In the genomic region with DNA sequence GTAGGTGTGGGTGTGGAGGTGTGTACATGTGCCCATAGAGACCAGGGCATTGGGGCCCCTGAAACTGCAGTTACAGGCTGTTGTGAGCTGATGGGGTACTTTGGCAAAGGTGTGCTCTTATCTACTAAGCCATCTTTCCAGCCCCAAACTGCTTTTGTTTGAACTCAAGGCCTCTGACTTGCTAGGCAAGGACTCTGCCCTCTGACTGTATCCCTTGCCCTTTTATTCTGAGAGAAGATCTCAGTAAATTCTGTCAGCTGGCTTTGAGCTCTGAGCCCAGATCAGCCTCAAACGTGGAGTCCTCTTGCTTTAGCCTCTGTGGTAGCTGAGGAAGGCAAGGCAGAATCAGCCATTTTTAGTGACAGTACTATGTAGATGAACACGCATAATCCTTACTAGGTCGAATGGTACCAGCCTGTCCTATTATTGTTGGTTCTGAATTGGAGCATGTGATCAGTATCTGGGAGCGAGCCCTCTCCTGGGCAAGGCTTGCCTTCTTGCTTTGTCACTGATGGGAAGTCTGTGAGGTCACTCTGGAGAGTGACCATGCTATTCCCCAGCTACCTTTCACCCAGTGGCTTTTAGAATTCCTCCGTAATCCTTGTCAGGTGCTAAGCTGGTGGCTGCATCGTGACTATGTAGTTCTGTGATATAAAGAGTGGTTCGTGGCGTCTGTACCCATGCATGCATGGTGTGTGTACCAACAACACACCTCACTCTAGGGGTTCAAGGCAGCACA, we compare ENCODE assay signal across 24 mouse cellular contexts. TPM values are rescaled to one million over a fixed set of nuclear protein-coding genes. Genes with fewer than 3 reads are reported as not detected.
A peak's percentile ranks its signal among the peaks of the same experiment; 100 is the strongest.
DNase-seq lines count a peak whose midpoint lies in the region; ATAC-seq lines count a peak whose summit lies in the region.
"Had no signal": no experiment of that assay in that cellular context is flagged by ENCODE, and none has a peak within 500 bp of the region (broad histone marks: within the 10 kb centered on the region; RNA-seq: fewer than 3 reads in every experiment).

No protein-coding gene starts in this region.

- H3K4me3 ChIP-seq in kidney, embryonic 14.5 days (ENCODE audit: low read length) = no peak overlapping the region
- no peak overlapping the region for H3K4me3 ChIP-seq in liver, embryonic 16.5 days (ENCODE audit: low read depth, low read length)
- H3K4me3 ChIP-seq in liver, embryonic 11.5 days (ENCODE audit: low read depth, low read length) = no peak overlapping the region
- H3K4me3 ChIP-seq: forebrain, embryonic 13.5 days; hindbrain, embryonic 10.5 days; intestine, embryonic 15.5 days; liver, embryonic 15.5 days; midbrain, embryonic 15.5 days; neural tube, embryonic 12.5 days had no signal

- no peak overlapping the region for H3K27ac ChIP-seq in kidney, embryonic 14.5 days (ENCODE audit: low read depth, low read length)
- no peak overlapping the region for H3K27ac ChIP-seq in liver, embryonic 16.5 days (ENCODE audit: low read length)
- no peak overlapping the region for H3K27ac ChIP-seq in liver, embryonic 11.5 days (ENCODE audit: low read depth, low read length)
- H3K27ac ChIP-seq: forebrain, embryonic 13.5 days; intestine, embryonic 15.5 days; liver, embryonic 15.5 days; macrophage; midbrain, embryonic 15.5 days; neural tube, embryonic 12.5 days had no signal

- peak; percentile 44 for DNase-seq in adrenal gland, adult 2 months
- no peak for DNase-seq in adrenal gland, postnatal 4 days (ENCODE audit: low spot score in 2 of 2)
- DNase-seq in kidney, adult 9 months = peak; percentile 72
- DNase-seq in liver, embryonic 11.5 days (ENCODE audit: low spot score) = no peak
- DNase-seq in cerebellum, adult 18-20 months = no peak
- no peak for DNase-seq in cerebellum, adult 8-10 months
- DNase-seq: adrenal gland, postnatal 36 days; cerebellum, adult 11-12 months; cerebellum, postnatal 25 days; gastrocnemius, postnatal 10 days; layer of hippocampus, postnatal 36 days had no signal

- H3K4me1 ChIP-seq in kidney, embryonic 14.5 days (ENCODE audit: control insufficient read depth, insufficient read depth, low read length) = no peaks in the 10 kb centered on the region
- H3K4me1 ChIP-seq in liver, embryonic 16.5 days (ENCODE audit: control insufficient read depth, low read depth, low read length) = no peaks in the 10 kb centered on the region
- no peaks in the 10 kb centered on the region for H3K4me1 ChIP-seq in liver, embryonic 11.5 days (replicated peaks; ENCODE audit: control insufficient read depth, insufficient read depth, low read length)
- H3K4me1 ChIP-seq: forebrain, embryonic 13.5 days; intestine, embryonic 15.5 days; liver, embryonic 15.5 days; midbrain, embryonic 15.5 days; neural tube, embryonic 12.5 days had no signal

- H3K9me3 ChIP-seq in kidney, embryonic 14.5 days (ENCODE audit: control insufficient read depth, low read length) = no peaks in the 10 kb centered on the region
- H3K9me3 ChIP-seq in liver, embryonic 16.5 days (replicated peaks; ENCODE audit: control insufficient read depth, low read length) = no peaks in the 10 kb centered on the region
- H3K9me3 ChIP-seq in liver, embryonic 11.5 days (ENCODE audit: control insufficient read depth, low read length) = no peaks in the 10 kb centered on the region
- H3K9me3 ChIP-seq: forebrain, embryonic 13.5 days; hindbrain, embryonic 10.5 days; intestine, embryonic 15.5 days; liver, embryonic 15.5 days; midbrain, embryonic 15.5 days; neural tube, embryonic 12.5 days had no signal

- H3K4me2 ChIP-seq in kidney, embryonic 14.5 days (replicated peaks; ENCODE audit: low read depth, low read length) = no peak overlapping the region
- H3K4me2 ChIP-seq in liver, embryonic 16.5 days (ENCODE audit: low read depth, low read length) = no peak overlapping the region
- no peak overlapping the region for H3K4me2 ChIP-seq in liver, embryonic 11.5 days
- H3K4me2 ChIP-seq: forebrain, embryonic 13.5 days; heart, embryonic 11.5 days; intestine, embryonic 15.5 days; liver, embryonic 15.5 days; midbrain, embryonic 15.5 days; neural tube, embryonic 12.5 days had no signal

- peaks cover 87% of the 10 kb centered on the region for H3K36me3 ChIP-seq in kidney, embryonic 14.5 days (ENCODE audit: control insufficient read depth, insufficient read depth, low read length)
- peaks cover 32% of the 10 kb centered on the region for H3K36me3 ChIP-seq in liver, embryonic 16.5 days (ENCODE audit: control insufficient read depth, insufficient read depth)
- H3K36me3 ChIP-seq in liver, embryonic 11.5 days (ENCODE audit: control insufficient read depth, insufficient read depth, low read length) = peaks cover 54% of the 10 kb centered on the region

- H3K9ac ChIP-seq in kidney, embryonic 14.5 days (ENCODE audit: low read depth, low read length) = no peak overlapping the region
- H3K9ac ChIP-seq in liver, embryonic 16.5 days (ENCODE audit: low read depth, low read length) = no peak overlapping the region
- no peak overlapping the region for H3K9ac ChIP-seq in liver, embryonic 11.5 days (ENCODE audit: low read depth, low read length)
- H3K9ac ChIP-seq: forebrain, embryonic 13.5 days; intestine, embryonic 15.5 days; liver, embryonic 15.5 days; midbrain, embryonic 15.5 days; neural tube, embryonic 12.5 days had no signal

- H3K27me3 ChIP-seq in kidney, embryonic 14.5 days (ENCODE audit: control insufficient read depth, insufficient read depth, low read length) = no peaks in the 10 kb centered on the region
- H3K27me3 ChIP-seq in liver, embryonic 16.5 days (ENCODE audit: control insufficient read depth, insufficient read depth, low read depth, low read length) = no peaks in the 10 kb centered on the region
- no peaks in the 10 kb centered on the region for H3K27me3 ChIP-seq in liver, embryonic 11.5 days (replicated peaks; ENCODE audit: control insufficient read depth, insufficient read depth, low read length)
- H3K27me3 ChIP-seq: forebrain, embryonic 13.5 days; intestine, embryonic 15.5 days; liver, embryonic 15.5 days; midbrain, embryonic 15.5 days; neural tube, embryonic 12.5 days had no signal

- no peak for ATAC-seq in kidney, embryonic 14.5 days (ENCODE audit: low FRiP score, low TSS enrichment)
- ATAC-seq in liver, embryonic 16.5 days (ENCODE audit: low read depth) = 0 out of 2 replicates have a peak, but pooled peaks have one; percentile 22
- no peak for ATAC-seq in liver, embryonic 11.5 days (replicated peaks; ENCODE audit: low FRiP score)
- ATAC-seq: forebrain, embryonic 13.5 days; hindbrain, embryonic 16.5 days; intestine, embryonic 15.5 days; lung, postnatal 0 days; midbrain, embryonic 15.5 days had no signal

- WGBS in kidney, embryonic 14.5 days = 93% methylated on average over 8 of the region's 8 CpGs
- 79% methylated on average over 8 of the region's 8 CpGs for WGBS in liver, embryonic 16.5 days (ENCODE audit: insufficient replicate concordance)
- WGBS in liver, embryonic 11.5 days = 89% methylated on average over 8 of the region's 8 CpGs

RNA-seq across cellular contexts. Expression of gene Mtor, which starts 24.2 kb away (rescaled TPM):
- 10 to 100 TPM; 62.2 to 72.7 TPM for total RNA-seq in adrenal gland, adult 2 months (2021)
- polyA plus RNA-seq in adrenal gland, adult 2 months (2012; rRNA removed) = 26.7 and 35.7 TPM in 2 replicates
- 10 to 100 TPM; 66.3 to 67.1 TPM for total RNA-seq in adrenal gland, postnatal 4 days (2021)
- polyA plus RNA-seq in kidney, embryonic 14.5 days (2014; fragmentation: Nextera tagmentation; extraction: Ambion mirVana) = 22.2 and 27.2 TPM in 2 replicates
- 7.6 and 9.3 TPM in 2 replicates for polyA plus RNA-seq in liver, embryonic 16.5 days (2015; fragmentation: Nextera tagmentation; extraction: Ambion mirVana)
- polyA plus RNA-seq in liver, embryonic 11.5 days (2014; fragmentation: Nextera tagmentation; extraction: Ambion mirVana) = 20.4 and 22.9 TPM in 2 replicates

RNA-seq across cellular contexts. Expression of gene Angptl7, which starts 27.7 kb away (rescaled TPM):
- 1 to 10 TPM in 1 of 2 experiments, under 1 TPM in 1; 0.43 to 1.7 TPM for total RNA-seq in adrenal gland, adult 2 months (2021)
- polyA plus RNA-seq in adrenal gland, adult 2 months (2012; rRNA removed) = 0.18 TPM in 1 of 2 replicates, not detected in the other
- 1 to 10 TPM; 1.3 to 1.5 TPM for total RNA-seq in adrenal gland, postnatal 4 days (2021)
- 0.54 and 1.4 TPM in 2 replicates for polyA plus RNA-seq in kidney, embryonic 14.5 days (2014; fragmentation: Nextera tagmentation; extraction: Ambion mirVana)
- polyA plus RNA-seq in liver, embryonic 16.5 days (2015; fragmentation: Nextera tagmentation; extraction: Ambion mirVana) = 0.43 and 0.83 TPM in 2 replicates
- 0.92 and 0.96 TPM in 2 replicates for polyA plus RNA-seq in liver, embryonic 11.5 days (2014; fragmentation: Nextera tagmentation; extraction: Ambion mirVana)
- total RNA-seq: granulocyte monocyte progenitor cell, adult 5-6 weeks had no signal

RNA-seq across cellular contexts. Expression of gene Ubiad1, which starts 28.0 kb away (rescaled TPM):
- total RNA-seq in adrenal gland, adult 2 months (2021) = 10 to 100 TPM; 16.0 to 22.3 TPM
- 25.4 and 30.2 TPM in 2 replicates for polyA plus RNA-seq in adrenal gland, adult 2 months (2012; rRNA removed)
- total RNA-seq in adrenal gland, postnatal 4 days (2021) = 10 to 100 TPM; 18.2 to 19.6 TPM
- polyA plus RNA-seq in kidney, embryonic 14.5 days (2014; fragmentation: Nextera tagmentation; extraction: Ambion mirVana) = 13.4 and 18.6 TPM in 2 replicates
- polyA plus RNA-seq in liver, embryonic 16.5 days (2015; fragmentation: Nextera tagmentation; extraction: Ambion mirVana) = 10.8 and 11.9 TPM in 2 replicates
- polyA plus RNA-seq in liver, embryonic 11.5 days (2014; fragmentation: Nextera tagmentation; extraction: Ambion mirVana) = 21.5 and 23.1 TPM in 2 replicates

Comparison
In these comparisons a context has a peak if more than half of its experiments do, and no peak if none do; other contexts are left out.
1. DNase-seq: peak in adrenal gland, adult 2 months (single experiment) and kidney, adult 9 months (single experiment); none in adrenal gland, postnatal 4 days (0 of 2), liver, embryonic 11.5 days (single experiment), cerebellum, adult 18-20 months (0 of 2) and cerebellum, adult 8-10 months (single experiment).